Mouse (Mus musculus): ENCODE data around the gene Cyp2b10. TPM values are rescaled to one million over a fixed set of nuclear protein-coding genes. Genes with fewer than 3 reads are reported as not detected.

The Cyp2b10 gene
- polyA plus RNA-seq, 1 experiment = not detected

DNA sequence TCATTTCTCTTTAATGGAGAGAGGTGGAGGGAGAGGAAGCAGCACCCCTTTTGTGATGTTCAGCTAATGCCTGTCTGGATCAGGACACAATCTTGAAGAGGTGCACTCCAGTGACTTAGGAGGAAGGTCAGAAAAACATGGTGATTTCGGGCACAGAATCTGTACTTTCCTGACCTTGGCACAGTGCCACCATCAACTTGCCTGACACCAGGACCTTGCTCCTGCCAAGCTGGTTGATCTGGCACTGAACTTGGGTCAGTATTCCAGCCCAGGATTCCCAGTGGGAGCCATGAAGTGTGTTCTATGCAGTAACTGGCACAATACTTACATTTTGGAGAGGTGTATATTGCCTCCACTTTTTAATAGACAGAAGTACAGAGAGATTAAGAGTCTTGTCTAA lies 2.3 kb upstream of the Cyp2b10 start:
- no peak overlapping the region for H3K4me3 ChIP-seq (replicated peaks; ENCODE audit: insufficient read depth, low read depth, low read length)
- WGBS = 49% methylated on average over 1 of the region's 1 CpGs
- no peaks in the 10 kb centered on the region for H3K4me1 ChIP-seq (ENCODE audit: control insufficient read depth, insufficient read depth, low read length)
- H3K27ac ChIP-seq (ENCODE audit: insufficient read depth, low read length) = no peak overlapping the region
- H3K27me3 ChIP-seq (ENCODE audit: control insufficient read depth, insufficient read depth, low read length) = no peaks in the 10 kb centered on the region; the same call in 1 of the 2 replicates
- DNase-seq = no peak
- TF ChIP-seq POLR2A (IDR thresholded peaks at IDR 0.05; ENCODE audit: borderline replicate concordance, insufficient read depth, low read length) (no peak), CTCF (IDR thresholded peaks at IDR 0.05; ENCODE audit: borderline replicate concordance, insufficient read depth, low read depth, low read length) (no peak)

DNA sequence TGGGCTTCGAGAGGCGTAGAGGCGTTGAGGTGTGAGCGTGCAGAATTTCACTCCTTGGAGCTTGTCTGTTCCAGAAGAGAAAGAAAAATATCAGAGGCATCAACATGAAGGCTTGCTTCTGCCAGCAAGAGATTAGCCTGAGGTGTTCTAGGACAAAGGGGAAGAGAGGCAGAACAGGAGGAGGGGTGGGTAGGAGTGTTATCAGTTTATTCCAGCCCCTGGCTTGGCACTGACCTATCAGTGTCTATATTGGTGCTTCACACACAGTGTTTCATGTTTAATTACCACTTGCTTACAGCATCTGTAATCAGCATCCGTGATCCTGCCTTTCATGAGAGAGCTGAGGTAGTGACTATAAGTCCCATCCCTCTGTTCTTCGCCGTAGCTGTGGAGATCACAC lies 644 bp downstream of the Cyp2b10 start:
- 92% methylated on average over 7 of the region's 7 CpGs for WGBS
- DNase-seq = no peak
- no peaks in the 10 kb centered on the region for H3K4me1 ChIP-seq (ENCODE audit: control insufficient read depth, insufficient read depth, low read length)
- no peak overlapping the region for H3K4me3 ChIP-seq (replicated peaks; ENCODE audit: insufficient read depth, low read depth, low read length)
- no peaks in the 10 kb centered on the region; the same call in 1 of the 2 replicates for H3K27me3 ChIP-seq (ENCODE audit: control insufficient read depth, insufficient read depth, low read length)
- TF ChIP-seq CTCF (IDR thresholded peaks at IDR 0.05; ENCODE audit: borderline replicate concordance, insufficient read depth, low read depth, low read length) = no peak
- TF ChIP-seq POLR2A (IDR thresholded peaks at IDR 0.05; ENCODE audit: borderline replicate concordance, insufficient read depth, low read length) = no peak
- H3K27ac ChIP-seq (ENCODE audit: insufficient read depth, low read length) = no peak overlapping the region

DNA sequence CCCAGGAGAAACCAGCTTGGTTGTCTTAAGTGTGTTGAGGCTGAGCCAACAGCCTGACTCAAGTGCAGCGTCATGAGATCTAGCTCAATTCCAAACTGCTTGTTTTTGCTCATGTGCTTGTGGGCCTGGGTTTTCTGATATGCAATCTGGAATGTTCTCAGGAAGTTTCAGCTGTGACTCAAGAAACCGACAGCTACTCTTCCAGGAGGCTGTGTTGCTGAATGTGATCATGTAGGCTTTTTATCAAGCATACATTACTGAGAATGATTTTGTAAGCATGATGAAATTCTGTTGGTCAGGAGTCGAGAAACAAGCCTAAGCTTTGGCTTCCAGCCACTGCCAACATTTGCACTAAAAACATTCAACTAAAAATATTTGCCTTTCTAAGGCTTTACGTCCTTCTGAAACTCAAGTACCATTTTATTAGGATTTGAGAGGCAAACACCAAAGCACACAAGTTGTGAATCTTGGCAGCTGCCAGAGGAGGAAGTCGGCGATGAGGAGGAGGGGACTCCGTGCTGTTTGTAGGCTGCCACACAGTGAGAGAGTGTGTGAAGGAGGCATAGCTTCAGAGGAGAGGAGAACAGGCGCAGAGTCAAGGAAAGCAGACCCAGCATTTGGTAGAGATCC lies 4.8 kb downstream of the Cyp2b10 start:
- H3K27ac ChIP-seq (ENCODE audit: insufficient read depth, low read length) = no peak overlapping the region
- 70% methylated on average over 8 of the region's 8 CpGs for WGBS
- H3K4me1 ChIP-seq (ENCODE audit: control insufficient read depth, insufficient read depth, low read length) = no peaks in the 10 kb centered on the region
- no peak overlapping the region for H3K4me3 ChIP-seq (replicated peaks; ENCODE audit: insufficient read depth, low read depth, low read length)
- H3K27me3 ChIP-seq (ENCODE audit: control insufficient read depth, insufficient read depth, low read length) = no peaks in the 10 kb centered on the region; the same call in 1 of the 2 replicates
- DNase-seq = no peak
- TF ChIP-seq CTCF (IDR thresholded peaks at IDR 0.05; ENCODE audit: borderline replicate concordance, insufficient read depth, low read depth, low read length) (no peak), POLR2A (IDR thresholded peaks at IDR 0.05; ENCODE audit: borderline replicate concordance, insufficient read depth, low read length) (no peak)

DNA sequence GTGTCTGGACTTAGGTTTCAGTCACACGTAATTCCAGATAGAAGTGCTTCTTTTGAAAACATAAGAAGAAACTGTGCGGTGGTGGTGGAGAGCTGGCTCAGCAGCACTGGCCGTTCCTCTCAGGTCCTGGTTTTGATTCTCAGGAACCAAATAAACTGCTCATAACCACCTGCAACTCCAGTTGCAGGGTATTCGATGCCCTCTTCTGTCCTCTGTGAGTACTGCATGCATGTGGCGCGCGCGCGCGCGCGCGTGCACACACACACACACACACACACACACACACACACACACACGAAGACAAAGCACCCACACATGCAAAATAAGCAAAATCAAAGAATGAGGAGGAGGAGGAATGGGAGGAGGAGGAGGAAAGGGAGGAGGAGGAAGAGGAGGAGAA lies 5.7 kb downstream of the Cyp2b10 start:
- no peaks in the 10 kb centered on the region for H3K4me1 ChIP-seq (ENCODE audit: control insufficient read depth, insufficient read depth, low read length)
- no peak overlapping the region for H3K27ac ChIP-seq (ENCODE audit: insufficient read depth, low read length)
- TF ChIP-seq POLR2A (IDR thresholded peaks at IDR 0.05; ENCODE audit: borderline replicate concordance, insufficient read depth, low read length) = no peak
- no peak for TF ChIP-seq CTCF (IDR thresholded peaks at IDR 0.05; ENCODE audit: borderline replicate concordance, insufficient read depth, low read depth, low read length)
- H3K27me3 ChIP-seq (ENCODE audit: control insufficient read depth, insufficient read depth, low read length) = no peaks in the 10 kb centered on the region
- WGBS = 53% methylated on average over 14 of the region's 14 CpGs
- H3K4me3 ChIP-seq (replicated peaks; ENCODE audit: insufficient read depth, low read depth, low read length) = no peak overlapping the region
- DNase-seq = no peak

DNA sequence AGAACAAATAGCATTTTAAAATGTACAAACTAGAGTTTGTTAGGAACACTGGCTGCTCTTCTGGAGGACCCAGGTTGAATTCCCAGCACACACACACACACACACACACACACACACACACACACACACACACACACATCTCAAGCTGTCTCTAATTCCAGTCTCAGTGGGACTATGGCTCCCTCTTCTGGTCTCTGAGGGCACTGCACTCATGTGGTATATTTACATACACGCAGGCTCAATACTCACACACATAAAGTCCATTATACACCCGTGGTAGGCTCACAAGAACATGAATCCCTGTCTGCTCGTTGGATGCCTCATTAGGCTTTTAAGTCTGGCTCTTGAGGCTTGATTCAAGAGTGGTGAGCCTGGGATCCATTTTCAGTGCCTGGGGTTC lies 6.6 kb downstream of the Cyp2b10 start:
- TF ChIP-seq POLR2A (IDR thresholded peaks at IDR 0.05; ENCODE audit: borderline replicate concordance, insufficient read depth, low read length) (no peak), CTCF (IDR thresholded peaks at IDR 0.05; ENCODE audit: borderline replicate concordance, insufficient read depth, low read depth, low read length) (no peak)
- no peak for DNase-seq
- 41% methylated on average over 3 of the region's 3 CpGs for WGBS
- Histone ChIP-seq H3K4me3 (replicated peaks; ENCODE audit: insufficient read depth, low read depth, low read length) (no peak overlapping the region), H3K27me3 (ENCODE audit: control insufficient read depth, insufficient read depth, low read length) (no peaks in the 10 kb centered on the region), H3K4me1 (ENCODE audit: control insufficient read depth, insufficient read depth, low read length) (no peaks in the 10 kb centered on the region), H3K27ac (ENCODE audit: insufficient read depth, low read length) (no peak overlapping the region)

DNA sequence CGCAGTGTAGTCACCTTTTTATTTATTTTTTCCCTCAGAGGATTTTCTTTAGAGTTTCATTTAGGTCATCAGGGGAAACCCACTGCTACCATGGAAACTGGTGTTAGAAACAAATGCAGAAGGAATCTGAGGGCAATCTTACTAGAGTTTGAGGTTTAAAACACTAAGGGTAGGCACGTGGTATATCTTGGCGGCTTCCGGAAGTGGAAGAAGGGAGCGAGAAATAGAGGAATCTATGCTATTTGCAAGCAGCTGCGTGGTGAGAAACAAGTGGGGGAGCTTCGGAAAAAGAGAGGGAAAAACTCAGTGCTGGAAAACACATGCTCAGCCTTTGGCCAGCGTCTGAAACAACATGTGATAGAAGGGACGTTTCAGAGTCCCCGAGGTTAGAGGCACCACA lies 7.1 kb downstream of the Cyp2b10 start:
- DNase-seq = no peak
- no peak overlapping the region for H3K27ac ChIP-seq (ENCODE audit: insufficient read depth, low read length)
- H3K4me3 ChIP-seq (replicated peaks; ENCODE audit: insufficient read depth, low read depth, low read length) = no peak overlapping the region
- no peak for TF ChIP-seq CTCF (IDR thresholded peaks at IDR 0.05; ENCODE audit: borderline replicate concordance, insufficient read depth, low read depth, low read length)
- no peak for TF ChIP-seq POLR2A (IDR thresholded peaks at IDR 0.05; ENCODE audit: borderline replicate concordance, insufficient read depth, low read length)
- WGBS = 73% methylated on average over 10 of the region's 10 CpGs
- H3K4me1 ChIP-seq (ENCODE audit: control insufficient read depth, insufficient read depth, low read length) = no peaks in the 10 kb centered on the region
- no peaks in the 10 kb centered on the region for H3K27me3 ChIP-seq (ENCODE audit: control insufficient read depth, insufficient read depth, low read length)

DNA sequence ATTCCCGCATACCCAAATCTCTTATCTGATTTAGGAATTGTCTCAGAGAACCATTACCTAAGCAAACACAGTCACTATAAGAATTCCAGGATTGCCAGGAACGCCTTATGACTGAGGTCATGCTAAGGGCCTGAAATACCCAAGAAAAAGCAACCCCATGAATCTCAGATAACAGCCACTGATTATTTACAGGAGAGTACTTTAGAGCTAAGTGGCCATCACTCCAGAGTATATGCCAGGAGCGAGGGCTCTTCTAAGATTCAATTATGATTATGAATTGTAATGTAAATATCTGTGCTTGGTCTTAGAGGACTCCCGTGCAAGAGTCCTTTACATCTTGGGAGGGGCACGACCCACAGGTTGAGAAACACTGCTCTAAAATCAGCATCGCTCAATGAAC lies 10.0 kb downstream of the Cyp2b10 start:
- Histone ChIP-seq H3K4me1 (ENCODE audit: control insufficient read depth, insufficient read depth, low read length) (no peaks in the 10 kb centered on the region), H3K27me3 (ENCODE audit: control insufficient read depth, insufficient read depth, low read length) (no peaks in the 10 kb centered on the region), H3K4me3 (replicated peaks; ENCODE audit: insufficient read depth, low read depth, low read length) (no peak overlapping the region), H3K27ac (ENCODE audit: insufficient read depth, low read length) (no peak overlapping the region)
- no peak for TF ChIP-seq POLR2A (IDR thresholded peaks at IDR 0.05; ENCODE audit: borderline replicate concordance, insufficient read depth, low read length)
- no peak for TF ChIP-seq CTCF (IDR thresholded peaks at IDR 0.05; ENCODE audit: borderline replicate concordance, insufficient read depth, low read depth, low read length)
- 72% methylated on average over 6 of the region's 6 CpGs for WGBS
- DNase-seq = no peak

DNA sequence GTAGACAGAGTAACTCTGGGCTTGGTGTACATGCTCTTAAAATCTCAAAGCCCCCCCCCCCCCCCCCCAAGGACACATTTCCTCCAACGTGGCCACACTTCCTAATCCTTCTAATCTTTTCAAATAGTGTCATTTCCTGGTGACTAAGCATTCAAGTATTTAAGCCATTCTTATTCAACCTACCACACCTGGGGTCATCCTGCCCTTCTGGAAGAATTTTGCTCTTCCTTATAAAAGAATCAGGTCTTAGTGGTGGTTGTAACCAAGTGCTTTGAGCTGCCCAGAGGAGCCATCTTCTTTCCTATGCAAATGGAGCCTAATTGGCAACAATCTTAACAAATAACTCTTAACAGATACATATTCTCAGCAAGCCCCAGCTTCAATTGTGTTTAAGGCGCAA lies 12.6 kb downstream of the Cyp2b10 start:
- no peak for DNase-seq
- Histone ChIP-seq H3K4me3 (replicated peaks; ENCODE audit: insufficient read depth, low read depth, low read length) (no peak overlapping the region), H3K27me3 (ENCODE audit: control insufficient read depth, insufficient read depth, low read length) (no peaks in the 10 kb centered on the region), H3K27ac (ENCODE audit: insufficient read depth, low read length) (no peak overlapping the region), H3K4me1 (ENCODE audit: control insufficient read depth, insufficient read depth, low read length) (no peaks in the 10 kb centered on the region)
- TF ChIP-seq CTCF (IDR thresholded peaks at IDR 0.05; ENCODE audit: borderline replicate concordance, insufficient read depth, low read depth, low read length) = no peak
- TF ChIP-seq POLR2A (IDR thresholded peaks at IDR 0.05; ENCODE audit: borderline replicate concordance, insufficient read depth, low read length) = no peak
- 64% methylated on average over 2 of the region's 2 CpGs for WGBS

Measured in cerebellum, adult 2 months (tissue).